Mouse (Mus musculus) small intestine, adult 2 months (tissue): Measurements from ENCODE around the gene Gad1.

ENCODE experiments used
- CTCF ChIP-seq: fragments of 200-500 bp; IDR thresholded peaks from 2 replicates; pipeline ENCODE4 v1.5.1; 2012; ENCODE audit warnings: low read depth, mild to moderate bottlenecking, control low read depth, inconsistent platforms, low read length, moderate library complexity, mixed read lengths; ENCODE audit not compliant: insufficient replicate concordance, insufficient read length; ENCODE audit errors: extremely low read depth
- POLR2A ChIP-seq: fragments of 200-500 bp; IDR thresholded peaks from 2 replicates; pipeline ENCODE4 v1.6.1; 2012; ENCODE audit warnings: low read depth, mild to moderate bottlenecking, control low read depth, inconsistent platforms, low read length, moderate library complexity

DNA sequence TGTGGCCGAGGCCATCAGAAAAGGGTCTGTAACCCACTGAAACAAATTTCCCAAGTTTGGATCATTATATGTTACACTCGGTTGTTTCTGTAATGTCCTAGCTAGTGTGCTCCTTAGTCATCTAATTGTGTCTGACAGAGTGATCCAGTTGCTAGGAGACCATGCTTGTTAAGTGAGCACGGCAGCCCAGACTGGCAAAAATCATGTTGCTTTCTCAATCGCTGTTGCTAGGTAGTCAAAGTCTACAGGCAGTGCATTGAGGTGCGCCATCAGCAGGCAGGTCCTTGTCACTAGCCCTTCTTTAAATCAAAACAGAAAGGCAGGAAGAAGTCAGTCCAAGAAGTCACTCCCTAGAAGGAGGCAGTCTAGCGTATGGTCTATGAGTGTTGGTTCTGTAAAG is 39.6 kb downstream of the Gad1 start:
- no peak for TF ChIP-seq CTCF
- TF ChIP-seq POLR2A = no peak
